Mouse (Mus musculus): ENCODE measurements around the gene Akap8. TPM values are rescaled to one million over a fixed set of nuclear protein-coding genes. Genes with fewer than 3 reads are reported as not detected.

Akap8 gene
- total RNA-seq (2014; fragmentation: Nextera tagmentation) (67.3 and 80.8 TPM in 2 replicates), total RNA-seq (2017) (119 and 132 TPM in 2 replicates), polyA plus RNA-seq (2012) (251 and 272 TPM in 2 replicates)

DNA sequence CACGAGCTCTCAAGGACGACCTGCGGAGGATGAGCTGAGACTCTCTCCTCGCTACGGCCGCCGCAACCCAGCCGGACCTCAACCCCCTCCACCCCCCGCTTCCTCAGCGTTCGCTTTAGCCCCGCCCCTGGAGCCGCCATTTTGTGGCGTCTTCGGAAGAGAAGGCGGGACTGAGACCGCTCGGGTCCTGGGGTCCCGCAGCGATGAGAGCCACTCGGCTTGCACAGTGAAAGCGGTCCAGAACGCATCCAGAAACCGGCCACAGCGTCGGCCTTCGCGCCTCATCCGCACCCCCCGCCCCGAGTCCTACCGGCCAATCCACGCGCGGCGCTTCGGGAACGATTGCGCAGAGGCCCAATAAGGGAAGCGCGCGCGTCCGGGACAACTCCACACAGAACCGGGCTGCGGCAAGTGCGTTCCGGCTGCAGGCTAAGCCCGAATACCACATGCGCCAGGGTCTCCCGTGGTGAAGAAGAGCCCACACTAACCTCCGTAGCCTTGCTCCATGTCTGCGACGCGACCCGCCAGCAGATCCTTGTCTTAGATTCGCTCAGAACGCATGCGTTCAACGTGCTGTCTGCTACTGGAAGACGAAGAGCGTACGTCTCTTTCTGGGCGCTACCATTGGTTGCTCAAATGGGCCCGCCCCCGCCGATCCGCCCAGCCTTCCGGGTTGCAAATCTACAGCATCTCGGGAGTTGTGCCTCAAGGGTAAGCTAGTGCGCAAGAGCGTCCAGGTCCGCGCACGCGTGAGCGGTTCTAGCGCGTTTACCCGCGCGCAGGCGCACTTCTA, at the start of gene Akap8:
Akap8 (minus strand) TSS at position 642 of the 793 bp plus-strand sequence.
- Histone ChIP-seq H3K36me3 (replicated peaks) (peaks cover 73% of the 10 kb centered on the region), H3K4me1 (ENCODE audit: insufficient read depth, low read depth, low read length) (peaks cover 51% of the 10 kb centered on the region), H3K9me3 (replicated peaks) (no peaks in the 10 kb centered on the region), H3K4me3 (ENCODE audit: low read depth, low read length) (peak within 1 kb of the TSS; percentile 93), H3K27me3 (ENCODE audit: insufficient read depth, low read length) (no peaks in the 10 kb centered on the region)
- peak; percentile 94 for ATAC-seq (ENCODE audit: extremely low read depth, insufficient number of reproducible peaks, low FRiP score, poor library complexity, severe bottlenecking)
- DNase-seq (ENCODE audit: low spot score) = peak; percentile 97
- TF ChIP-seq TAL1 (conservative IDR thresholded peaks at IDR 0.05; ENCODE audit: low read depth, low read length) = no peak
- TF ChIP-seq CTCF (IDR thresholded peaks at IDR 0.05; ENCODE audit: low read depth, low read length) = no peak
- TF ChIP-seq GATA2 (IDR thresholded peaks at IDR 0.05; ENCODE audit: borderline replicate concordance, low read depth, low read length) = peak; percentile 42; the same call in 1 of the 2 replicates
- TF ChIP-seq POLR2AphosphoS5 (IDR thresholded peaks at IDR 0.05; ENCODE audit: insufficient replicate concordance, low read depth, low read length) = no peak
- no peak for TF ChIP-seq GATA1 (IDR thresholded peaks at IDR 0.05; ENCODE audit: borderline replicate concordance, low read length)

DNA sequence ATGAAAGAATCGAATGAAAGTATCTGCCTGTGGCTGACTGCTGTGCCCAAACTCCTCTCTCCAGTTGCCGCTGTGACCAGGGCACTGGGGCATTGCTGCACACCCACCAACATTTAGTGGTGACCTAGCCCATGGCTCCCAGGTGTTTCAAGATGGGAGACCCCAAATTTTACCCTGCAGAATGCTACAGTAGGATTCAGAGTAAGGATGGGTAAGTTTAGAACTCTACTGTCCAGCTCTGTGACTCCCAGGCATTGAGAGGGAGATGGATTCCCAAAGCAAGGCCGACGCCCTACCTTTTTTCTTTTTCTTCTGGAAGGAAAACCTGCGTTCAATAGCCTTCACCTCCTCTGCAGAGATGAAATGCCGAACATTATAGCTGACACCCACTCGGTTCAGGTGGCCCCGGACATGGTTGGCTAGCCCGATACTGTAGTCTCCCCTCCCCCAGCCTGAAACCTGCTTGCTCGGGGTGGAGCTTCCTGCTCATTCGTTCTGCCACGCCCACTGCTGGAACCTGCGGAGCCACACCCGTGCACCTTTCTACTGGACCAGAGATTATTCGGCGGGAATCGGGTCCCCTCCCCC, 48.0 kb upstream of the Akap8 start:
- no peak for DNase-seq (ENCODE audit: low spot score)
- TF ChIP-seq CTCF (IDR thresholded peaks at IDR 0.05; ENCODE audit: low read depth, low read length) (no peak), TAL1 (conservative IDR thresholded peaks at IDR 0.05; ENCODE audit: low read depth, low read length) (no peak), POLR2AphosphoS5 (IDR thresholded peaks at IDR 0.05; ENCODE audit: insufficient replicate concordance, low read depth, low read length) (no peak), GATA2 (IDR thresholded peaks at IDR 0.05; ENCODE audit: borderline replicate concordance, low read depth, low read length) (no peak), GATA1 (IDR thresholded peaks at IDR 0.05; ENCODE audit: borderline replicate concordance, low read length) (no peak)

DNA sequence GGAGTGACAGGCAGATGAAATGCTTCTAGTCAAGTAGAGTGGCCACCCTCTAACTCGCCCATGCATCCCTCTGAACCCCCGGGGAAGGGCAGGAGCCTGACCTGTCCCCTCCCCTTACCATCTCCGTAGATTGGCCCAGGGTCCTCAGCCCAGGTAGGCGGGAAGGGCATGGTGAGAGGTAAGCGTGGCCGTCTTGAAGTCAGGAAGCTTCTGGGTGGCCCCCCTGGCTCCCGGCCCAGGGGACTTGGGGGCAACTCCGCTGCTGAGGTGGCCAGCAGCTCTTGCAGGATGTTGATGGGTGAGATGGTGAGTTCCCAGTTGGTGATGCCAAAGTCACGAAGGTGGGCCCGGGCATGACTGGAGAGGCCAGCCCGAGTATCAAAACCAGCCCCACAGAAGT, 46.7 kb upstream of the Akap8 start:
- peaks cover 5% of the 10 kb centered on the region for H3K36me3 ChIP-seq (replicated peaks)

More for the DNA sequence above, 48.0 kb upstream of the Akap8 start:
- H3K4me1 ChIP-seq (ENCODE audit: insufficient read depth, low read depth, low read length) = peaks cover 11% of the 10 kb centered on the region
- no peaks in the 10 kb centered on the region for H3K9me3 ChIP-seq (replicated peaks)
- no peak for ATAC-seq (ENCODE audit: extremely low read depth, insufficient number of reproducible peaks, low FRiP score, poor library complexity, severe bottlenecking)
- H3K36me3 ChIP-seq (replicated peaks) = no peaks in the 10 kb centered on the region
- H3K4me3 ChIP-seq (ENCODE audit: low read depth, low read length) = no peak overlapping the region
- H3K27me3 ChIP-seq (ENCODE audit: insufficient read depth, low read length) = no peaks in the 10 kb centered on the region; the same call in 1 of the 2 replicates

DNA sequence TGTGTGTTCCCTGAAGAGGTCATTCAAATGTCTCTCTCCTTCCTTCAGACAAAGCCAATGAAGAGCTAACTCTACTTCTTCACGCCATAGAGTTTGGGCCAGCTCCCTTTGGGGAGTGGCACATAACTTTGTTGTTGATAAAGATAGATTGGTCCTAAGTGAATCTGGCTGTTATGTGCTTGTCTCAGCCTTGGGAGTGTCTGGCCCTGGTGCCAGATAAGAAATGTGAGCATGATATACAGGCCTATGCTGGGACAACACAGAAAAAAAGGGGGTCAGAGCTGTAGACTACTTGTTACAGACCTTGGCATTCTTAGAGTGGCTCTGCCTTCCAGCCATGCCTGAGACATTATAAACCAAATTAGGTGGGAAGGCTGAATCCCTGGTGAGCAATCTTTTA, 44.3 kb upstream of the Akap8 start:
- Histone ChIP-seq H3K4me1 (ENCODE audit: insufficient read depth, low read depth, low read length) (peaks cover 30% of the 10 kb centered on the region), H3K36me3 (replicated peaks) (peaks cover 29% of the 10 kb centered on the region), H3K9me3 (replicated peaks) (no peaks in the 10 kb centered on the region), H3K4me3 (ENCODE audit: low read depth, low read length) (no peak overlapping the region; the same call in 1 of the 2 replicates), H3K27me3 (ENCODE audit: insufficient read depth, low read length) (no peaks in the 10 kb centered on the region; the same call in 1 of the 2 replicates)
- no peak for TF ChIP-seq GATA1 (IDR thresholded peaks at IDR 0.05; ENCODE audit: borderline replicate concordance, low read length)
- no peak for TF ChIP-seq POLR2AphosphoS5 (IDR thresholded peaks at IDR 0.05; ENCODE audit: insufficient replicate concordance, low read depth, low read length)
- TF ChIP-seq TAL1 (conservative IDR thresholded peaks at IDR 0.05; ENCODE audit: low read depth, low read length) = no peak
- TF ChIP-seq CTCF (IDR thresholded peaks at IDR 0.05; ENCODE audit: low read depth, low read length) = no peak
- TF ChIP-seq GATA2 (IDR thresholded peaks at IDR 0.05; ENCODE audit: borderline replicate concordance, low read depth, low read length) = no peak
- ATAC-seq (ENCODE audit: extremely low read depth, insufficient number of reproducible peaks, low FRiP score, poor library complexity, severe bottlenecking) (no peak), DNase-seq (ENCODE audit: low spot score) (no peak)

More for the DNA sequence above, 46.7 kb upstream of the Akap8 start:
- no peak overlapping the region for H3K4me3 ChIP-seq (ENCODE audit: low read depth, low read length)
- DNase-seq (ENCODE audit: low spot score) (no peak), ATAC-seq (ENCODE audit: extremely low read depth, insufficient number of reproducible peaks, low FRiP score, poor library complexity, severe bottlenecking) (no peak)
- TF ChIP-seq CTCF (IDR thresholded peaks at IDR 0.05; ENCODE audit: low read depth, low read length) = no peak
- TF ChIP-seq GATA2 (IDR thresholded peaks at IDR 0.05; ENCODE audit: borderline replicate concordance, low read depth, low read length) = no peak
- no peak for TF ChIP-seq POLR2AphosphoS5 (IDR thresholded peaks at IDR 0.05; ENCODE audit: insufficient replicate concordance, low read depth, low read length)
- H3K4me1 ChIP-seq (ENCODE audit: insufficient read depth, low read depth, low read length) = peaks cover 21% of the 10 kb centered on the region
- H3K9me3 ChIP-seq (replicated peaks) = no peaks in the 10 kb centered on the region
- no peaks in the 10 kb centered on the region; the same call in 1 of the 2 replicates for H3K27me3 ChIP-seq (ENCODE audit: insufficient read depth, low read length)

DNA sequence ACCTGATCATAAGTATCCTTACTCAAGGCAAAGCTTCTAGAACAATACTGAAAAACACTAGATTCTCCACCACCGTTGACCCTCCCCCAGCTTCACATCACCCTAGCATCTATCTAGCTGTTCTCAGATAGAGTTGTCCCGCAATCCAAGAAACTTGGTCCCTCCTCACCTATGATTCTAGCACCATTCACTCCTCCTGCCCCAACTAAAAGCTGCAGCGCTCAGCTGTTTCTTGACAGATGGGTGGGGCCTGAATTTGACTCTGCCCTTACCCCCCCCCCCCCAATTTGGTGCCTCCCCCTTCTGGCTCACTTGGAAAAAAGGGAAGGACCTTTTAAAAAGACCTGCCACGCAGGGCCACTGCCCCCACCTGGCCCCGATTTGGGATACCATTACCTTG, 43.8 kb upstream of the Akap8 start:
- peak overlapping the region; percentile 89 for H3K4me3 ChIP-seq (ENCODE audit: low read depth, low read length)
- H3K4me1 ChIP-seq (ENCODE audit: insufficient read depth, low read depth, low read length) = peaks cover 34% of the 10 kb centered on the region
- TF ChIP-seq GATA2 (IDR thresholded peaks at IDR 0.05; ENCODE audit: borderline replicate concordance, low read depth, low read length) (no peak), POLR2AphosphoS5 (IDR thresholded peaks at IDR 0.05; ENCODE audit: insufficient replicate concordance, low read depth, low read length) (no peak), GATA1 (IDR thresholded peaks at IDR 0.05; ENCODE audit: borderline replicate concordance, low read length) (no peak), TAL1 (conservative IDR thresholded peaks at IDR 0.05; ENCODE audit: low read depth, low read length) (no peak), CTCF (IDR thresholded peaks at IDR 0.05; ENCODE audit: low read depth, low read length) (no peak)
- H3K9me3 ChIP-seq (replicated peaks) = no peaks in the 10 kb centered on the region
- DNase-seq (ENCODE audit: low spot score) (no peak), ATAC-seq (ENCODE audit: extremely low read depth, insufficient number of reproducible peaks, low FRiP score, poor library complexity, severe bottlenecking) (no peak)
- no peaks in the 10 kb centered on the region; the same call in 1 of the 2 replicates for H3K27me3 ChIP-seq (ENCODE audit: insufficient read depth, low read length)
- H3K36me3 ChIP-seq (replicated peaks) = peaks cover 34% of the 10 kb centered on the region

DNA sequence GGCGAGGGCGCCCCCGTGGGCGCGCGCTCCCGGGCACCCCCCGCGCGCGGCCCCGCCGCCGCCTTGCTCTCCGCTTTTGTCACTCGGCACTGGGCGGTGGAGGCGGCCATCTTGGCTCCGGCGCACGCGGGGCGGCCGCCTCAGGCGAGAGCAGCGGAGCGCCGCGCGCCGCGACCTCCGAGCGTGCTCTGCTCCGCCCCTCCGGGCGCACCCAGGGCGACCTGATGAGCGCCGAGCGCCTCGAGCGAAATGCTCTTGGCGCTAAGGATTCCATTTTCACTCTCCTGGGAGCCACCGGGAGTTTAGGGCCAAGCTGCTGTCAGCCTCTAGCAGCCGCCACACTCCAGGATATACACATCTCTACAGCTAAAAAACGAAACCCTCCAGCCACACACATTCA, 43.3 kb upstream of the Akap8 start:
- peak; percentile 89 for DNase-seq (ENCODE audit: low spot score)
- peaks cover 36% of the 10 kb centered on the region for H3K4me1 ChIP-seq (ENCODE audit: insufficient read depth, low read depth, low read length)
- peak; percentile 57 for ATAC-seq (ENCODE audit: extremely low read depth, insufficient number of reproducible peaks, low FRiP score, poor library complexity, severe bottlenecking)

More for the DNA sequence above, 43.3 kb upstream of the Akap8 start:
- Histone ChIP-seq H3K4me3 (ENCODE audit: low read depth, low read length) (peak overlapping the region; percentile 89), H3K27me3 (ENCODE audit: insufficient read depth, low read length) (no peaks in the 10 kb centered on the region; the same call in 1 of the 2 replicates), H3K36me3 (replicated peaks) (peaks cover 39% of the 10 kb centered on the region), H3K9me3 (replicated peaks) (no peaks in the 10 kb centered on the region)
- TF ChIP-seq GATA2 (IDR thresholded peaks at IDR 0.05; ENCODE audit: borderline replicate concordance, low read depth, low read length) = no peak
- TF ChIP-seq GATA1 (IDR thresholded peaks at IDR 0.05; ENCODE audit: borderline replicate concordance, low read length) = no peak
- no peak for TF ChIP-seq POLR2AphosphoS5 (IDR thresholded peaks at IDR 0.05; ENCODE audit: insufficient replicate concordance, low read depth, low read length)
- no peak for TF ChIP-seq TAL1 (conservative IDR thresholded peaks at IDR 0.05; ENCODE audit: low read depth, low read length)
- no peak for TF ChIP-seq CTCF (IDR thresholded peaks at IDR 0.05; ENCODE audit: low read depth, low read length)

Data from G1E (cell line).